Mouse (Mus musculus): ENCODE measurements around the gene Figla.

Gene Figla

DNA sequence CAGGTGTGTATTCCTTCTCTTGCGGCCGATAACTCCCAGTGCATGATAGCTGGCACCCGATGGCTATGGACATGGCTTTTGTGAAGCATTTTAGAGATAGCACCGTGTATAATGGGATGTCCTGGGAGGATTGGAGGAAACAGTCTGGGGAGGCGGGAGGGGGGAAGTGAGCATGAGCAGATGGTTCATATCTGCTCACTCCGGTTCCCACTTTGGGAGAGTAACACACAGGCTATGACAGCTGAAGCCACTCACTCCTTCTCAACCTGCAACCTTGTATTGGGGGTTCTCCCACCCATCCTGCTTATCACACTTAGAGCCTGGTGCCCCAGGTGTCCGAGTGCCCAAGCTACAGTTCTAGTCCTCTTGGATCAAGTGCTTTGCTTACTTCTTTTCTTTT is 54.3 kb downstream of the Figla start:
- no peak for DNase-seq

Data from thymus, adult 18-20 months (tissue).